Mouse (Mus musculus): ENCODE measurements around the gene Prkcb. TPM values are rescaled to one million over a fixed set of nuclear protein-coding genes. Genes with fewer than 3 reads are reported as not detected.

Prkcb gene
- polyA plus RNA-seq, 1 experiment from 2014 or later: 8.8 TPM

- Histone ChIP-seq H3K36me3 (ENCODE audit: control insufficient read depth, insufficient read depth, low read length) (no peaks in the 10 kb centered on the region), H3K9ac (ENCODE audit: low read depth, low read length) (no peak overlapping the region), H3K4me1 (ENCODE audit: control insufficient read depth, insufficient read depth, low read length) (no peaks in the 10 kb centered on the region), H3K9me3 (ENCODE audit: control insufficient read depth, low read length) (no peaks in the 10 kb centered on the region), H3K27ac (replicated peaks; ENCODE audit: low read depth, low read length) (no peak overlapping the region), H3K4me2 (ENCODE audit: low read depth, low read length) (no peak overlapping the region), H3K27me3 (replicated peaks; ENCODE audit: control insufficient read depth, insufficient read depth, low read length) (no peaks in the 10 kb centered on the region), H3K4me3 (ENCODE audit: low read depth, low read length) (no peak overlapping the region)
- DNase-seq (ENCODE audit: low spot score) (no peak), ATAC-seq (ENCODE audit: low read depth) (no peak)
- WGBS: 62% methylated on average over 5 of the region's 5 CpGs
Observed at GRCm38 (mm10) chr7:122395976-122396315, 107.4 kb downstream of the Prkcb start.

GRCm38 (mm10) chr7:122397699-122398098 is 109.1 kb downstream of the Prkcb start:
- ATAC-seq (ENCODE audit: low read depth): no peak
- no peak overlapping the region for H3K9ac ChIP-seq (ENCODE audit: low read depth, low read length)
- H3K9me3 ChIP-seq (ENCODE audit: control insufficient read depth, low read length): no peaks in the 10 kb centered on the region
- no peaks in the 10 kb centered on the region for H3K4me1 ChIP-seq (ENCODE audit: control insufficient read depth, insufficient read depth, low read length)
- no peaks in the 10 kb centered on the region for H3K36me3 ChIP-seq (ENCODE audit: control insufficient read depth, insufficient read depth, low read length)
- H3K27ac ChIP-seq (replicated peaks; ENCODE audit: low read depth, low read length): no peak overlapping the region
- no peak for DNase-seq (ENCODE audit: low spot score)
- H3K4me2 ChIP-seq (ENCODE audit: low read depth, low read length): no peak overlapping the region
- no peak overlapping the region for H3K4me3 ChIP-seq (ENCODE audit: low read depth, low read length)
- 68% methylated on average over 2 of the region's 3 CpGs for WGBS
- no peaks in the 10 kb centered on the region for H3K27me3 ChIP-seq (replicated peaks; ENCODE audit: control insufficient read depth, insufficient read depth, low read length)

- WGBS: 79% methylated on average over 7 of the region's 7 CpGs
- Histone ChIP-seq H3K4me3 (ENCODE audit: low read depth, low read length) (no peak overlapping the region), H3K9ac (ENCODE audit: low read depth, low read length) (no peak overlapping the region), H3K4me1 (ENCODE audit: control insufficient read depth, insufficient read depth, low read length) (peaks cover 12% of the 10 kb centered on the region; the same call in 1 of the 2 replicates), H3K27me3 (replicated peaks; ENCODE audit: control insufficient read depth, insufficient read depth, low read length) (no peaks in the 10 kb centered on the region), H3K27ac (replicated peaks; ENCODE audit: low read depth, low read length) (no peak overlapping the region), H3K36me3 (ENCODE audit: control insufficient read depth, insufficient read depth, low read length) (no peaks in the 10 kb centered on the region), H3K9me3 (ENCODE audit: control insufficient read depth, low read length) (no peaks in the 10 kb centered on the region), H3K4me2 (ENCODE audit: low read depth, low read length) (no peak overlapping the region)
- DNase-seq (ENCODE audit: low spot score) (no peak), ATAC-seq (ENCODE audit: low read depth) (no peak)
Observed at GRCm38 (mm10) chr7:122402041-122402440, 113.5 kb downstream of the Prkcb start.

- Histone ChIP-seq H3K27me3 (replicated peaks; ENCODE audit: control insufficient read depth, insufficient read depth, low read length) (no peaks in the 10 kb centered on the region), H3K4me1 (ENCODE audit: control insufficient read depth, insufficient read depth, low read length) (peaks cover 12% of the 10 kb centered on the region; the same call in 1 of the 2 replicates), H3K9me3 (ENCODE audit: control insufficient read depth, low read length) (no peaks in the 10 kb centered on the region), H3K4me3 (ENCODE audit: low read depth, low read length) (no peak overlapping the region), H3K36me3 (ENCODE audit: control insufficient read depth, insufficient read depth, low read length) (no peaks in the 10 kb centered on the region), H3K27ac (replicated peaks; ENCODE audit: low read depth, low read length) (no peak overlapping the region), H3K9ac (ENCODE audit: low read depth, low read length) (no peak overlapping the region), H3K4me2 (ENCODE audit: low read depth, low read length) (no peak overlapping the region)
- ATAC-seq (ENCODE audit: low read depth): no peak
- no peak for DNase-seq (ENCODE audit: low spot score)
- 90% methylated on average over 4 of the region's 4 CpGs for WGBS
Observed at GRCm38 (mm10) chr7:122403343-122403742, 114.8 kb downstream of the Prkcb start.

- H3K27me3 ChIP-seq (replicated peaks; ENCODE audit: control insufficient read depth, insufficient read depth, low read length): no peaks in the 10 kb centered on the region
- no peaks in the 10 kb centered on the region for H3K36me3 ChIP-seq (ENCODE audit: control insufficient read depth, insufficient read depth, low read length)
- 2% methylated on average over 21 of the region's 21 CpGs for WGBS
- peak; percentile 91 for DNase-seq (ENCODE audit: low spot score)
- peak; percentile 91 for ATAC-seq (ENCODE audit: low read depth)
- H3K9ac ChIP-seq (ENCODE audit: low read depth, low read length): peak overlapping the region; percentile 17; the same call in 1 of the 2 replicates
- H3K27ac ChIP-seq (replicated peaks; ENCODE audit: low read depth, low read length): peak overlapping the region; percentile 63; the same call in 1 of the 2 replicates
- H3K4me3 ChIP-seq (ENCODE audit: low read depth, low read length): 0 out of 2 replicates have a peak overlapping the region, but pooled peaks have one; percentile 7
- H3K4me2 ChIP-seq (ENCODE audit: low read depth, low read length): peak overlapping the region; percentile 50
- H3K9me3 ChIP-seq (ENCODE audit: control insufficient read depth, low read length): 0 out of 2 replicates have a peak, but pooled peaks cover under 1% of the 10 kb centered on the region
- H3K4me1 ChIP-seq (ENCODE audit: control insufficient read depth, insufficient read depth, low read length): peaks cover 12% of the 10 kb centered on the region; the same call in 1 of the 2 replicates
Observed at GRCm38 (mm10) chr7:122404571-122405393, 116.2 kb downstream of the Prkcb start.

GRCm38 (mm10) chr7:122406625-122407024 is 118.1 kb downstream of the Prkcb start:
- WGBS: 69% methylated on average over 13 of the region's 13 CpGs
- Histone ChIP-seq H3K36me3 (ENCODE audit: control insufficient read depth, insufficient read depth, low read length) (no peaks in the 10 kb centered on the region), H3K4me1 (ENCODE audit: control insufficient read depth, insufficient read depth, low read length) (peaks cover 12% of the 10 kb centered on the region; the same call in 1 of the 2 replicates), H3K9ac (ENCODE audit: low read depth, low read length) (no peak overlapping the region), H3K27ac (replicated peaks; ENCODE audit: low read depth, low read length) (no peak overlapping the region), H3K9me3 (ENCODE audit: control insufficient read depth, low read length) (0 out of 2 replicates have a peak, but pooled peaks cover 2% of the 10 kb centered on the region), H3K4me2 (ENCODE audit: low read depth, low read length) (no peak overlapping the region), H3K27me3 (replicated peaks; ENCODE audit: control insufficient read depth, insufficient read depth, low read length) (no peaks in the 10 kb centered on the region), H3K4me3 (ENCODE audit: low read depth, low read length) (no peak overlapping the region)
- ATAC-seq (ENCODE audit: low read depth) (no peak), DNase-seq (ENCODE audit: low spot score) (no peak)

GRCm38 (mm10) chr7:122409945-122410344 is 121.4 kb downstream of the Prkcb start:
- Histone ChIP-seq H3K9ac (ENCODE audit: low read depth, low read length) (no peak overlapping the region), H3K27me3 (replicated peaks; ENCODE audit: control insufficient read depth, insufficient read depth, low read length) (no peaks in the 10 kb centered on the region), H3K27ac (replicated peaks; ENCODE audit: low read depth, low read length) (no peak overlapping the region), H3K4me3 (ENCODE audit: low read depth, low read length) (no peak overlapping the region), H3K4me2 (ENCODE audit: low read depth, low read length) (no peak overlapping the region), H3K9me3 (ENCODE audit: control insufficient read depth, low read length) (0 out of 2 replicates have a peak, but pooled peaks cover 2% of the 10 kb centered on the region), H3K36me3 (ENCODE audit: control insufficient read depth, insufficient read depth, low read length) (no peaks in the 10 kb centered on the region), H3K4me1 (ENCODE audit: control insufficient read depth, insufficient read depth, low read length) (0 out of 2 replicates have a peak, but pooled peaks cover 2% of the 10 kb centered on the region)
- no peak for DNase-seq (ENCODE audit: low spot score)
- 73% methylated on average over 6 of the region's 6 CpGs for WGBS
- no peak for ATAC-seq (ENCODE audit: low read depth)

DNA sequence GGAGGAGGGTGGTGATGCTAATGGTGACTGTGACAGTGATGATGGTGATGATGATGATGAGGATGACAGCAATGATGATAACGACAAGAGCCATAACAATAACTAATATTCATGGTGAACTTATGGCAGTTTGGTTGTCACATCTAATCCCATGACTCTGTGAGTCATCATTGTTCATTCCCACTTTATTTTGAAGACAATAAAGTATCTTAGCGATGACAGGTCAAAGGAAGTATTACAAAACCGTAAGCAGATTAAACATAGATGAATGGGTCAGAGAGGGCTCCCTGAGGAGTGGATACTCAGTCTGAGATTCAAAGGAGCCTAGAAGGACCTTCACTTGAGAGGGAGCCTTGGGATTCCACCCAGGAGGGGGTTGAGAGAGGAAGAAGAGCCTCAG is 122.3 kb downstream of the Prkcb start:
- H3K27me3 ChIP-seq (replicated peaks; ENCODE audit: control insufficient read depth, insufficient read depth, low read length): no peaks in the 10 kb centered on the region
- 83% methylated on average over 3 of the region's 3 CpGs for WGBS
- no peak overlapping the region for H3K4me3 ChIP-seq (ENCODE audit: low read depth, low read length)
- H3K9me3 ChIP-seq (ENCODE audit: control insufficient read depth, low read length): 0 out of 2 replicates have a peak, but pooled peaks cover 2% of the 10 kb centered on the region
- H3K9ac ChIP-seq (ENCODE audit: low read depth, low read length): no peak overlapping the region
- no peaks in the 10 kb centered on the region for H3K36me3 ChIP-seq (ENCODE audit: control insufficient read depth, insufficient read depth, low read length)
- no peak overlapping the region for H3K27ac ChIP-seq (replicated peaks; ENCODE audit: low read depth, low read length)
- H3K4me1 ChIP-seq (ENCODE audit: control insufficient read depth, insufficient read depth, low read length): no peaks in the 10 kb centered on the region
- ATAC-seq (ENCODE audit: low read depth) (no peak), DNase-seq (ENCODE audit: low spot score) (no peak)
- no peak overlapping the region for H3K4me2 ChIP-seq (ENCODE audit: low read depth, low read length)
